Mouse (Mus musculus): Measurements from ENCODE around the gene Gm49711. TPM values are rescaled to one million over a fixed set of nuclear protein-coding genes. Genes with fewer than 3 reads are reported as not detected.
A peak's percentile ranks its signal among the peaks of the same experiment; 100 is the strongest.

Gm49711 gene
- not detected for total RNA-seq (2022)

DNA sequence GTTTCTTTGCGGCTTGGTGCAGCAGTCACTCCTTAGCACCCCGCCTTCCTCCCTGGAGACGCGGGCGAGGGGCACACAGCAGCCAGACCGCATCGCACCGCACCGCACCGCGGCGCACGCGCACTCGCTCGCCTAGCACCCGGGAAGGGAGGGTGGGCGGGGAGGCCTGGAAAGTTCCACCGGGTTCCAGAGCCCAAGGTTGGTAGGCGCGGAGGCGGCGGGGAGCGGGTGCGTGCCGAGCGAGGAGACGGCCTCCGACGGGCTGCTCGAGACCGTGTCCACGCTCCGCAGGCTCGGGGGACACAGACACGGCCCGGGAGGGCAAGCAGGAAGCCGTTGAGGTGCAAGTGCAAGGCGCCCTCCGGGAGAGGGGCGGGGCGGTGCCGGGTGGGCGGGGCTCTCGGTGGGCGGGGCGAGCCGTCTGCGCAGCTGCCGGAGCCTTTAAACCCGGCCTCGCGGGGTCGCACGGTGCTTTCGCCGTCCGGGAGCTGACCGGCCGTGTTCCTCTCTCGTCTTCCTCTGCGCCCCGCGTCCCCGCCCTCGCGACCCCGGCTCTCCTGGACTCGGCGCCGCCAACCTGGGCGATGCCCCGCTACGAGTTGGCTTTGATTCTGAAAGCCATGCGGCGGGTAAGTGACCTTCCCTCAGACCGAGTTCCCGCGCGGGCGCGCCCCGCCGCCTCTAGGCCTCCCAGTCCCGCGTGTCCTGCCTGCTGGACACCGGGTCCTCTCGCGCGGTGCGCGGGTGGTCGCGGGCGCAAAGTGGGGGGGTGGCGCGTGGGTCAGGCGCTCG lies at the start of gene Gm49711, which contains the start of the genes Mrps6 and Slc5a3:
Gm49711 (plus strand) TSS at position 465 of the 792 bp plus-strand sequence.
Mrps6 (plus strand) TSS at position 419 of the 792 bp plus-strand sequence.
Slc5a3 (plus strand) TSS at position 471 of the 792 bp plus-strand sequence.
- DNase-seq, result peak; percentile 74

DNA sequence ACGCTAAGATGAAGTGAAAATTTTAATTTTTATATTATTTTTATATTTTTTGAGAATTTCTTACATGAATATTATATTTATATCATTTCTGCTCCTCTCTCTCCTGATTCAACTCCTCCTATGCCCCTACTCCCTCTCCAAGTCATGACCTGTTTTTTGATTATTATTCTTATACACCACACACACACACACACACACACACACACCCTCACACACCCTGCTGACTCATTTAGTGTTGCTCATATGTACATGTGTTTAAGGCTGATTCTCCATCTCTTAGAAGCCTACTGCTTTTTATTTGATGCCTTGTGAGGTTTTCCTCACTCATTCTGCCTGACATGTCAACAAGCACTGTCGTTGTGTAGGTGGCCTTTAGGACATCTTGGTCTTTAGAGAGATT lies 48.5 kb upstream of the Gm49711 start:
- no peak for DNase-seq

DNA sequence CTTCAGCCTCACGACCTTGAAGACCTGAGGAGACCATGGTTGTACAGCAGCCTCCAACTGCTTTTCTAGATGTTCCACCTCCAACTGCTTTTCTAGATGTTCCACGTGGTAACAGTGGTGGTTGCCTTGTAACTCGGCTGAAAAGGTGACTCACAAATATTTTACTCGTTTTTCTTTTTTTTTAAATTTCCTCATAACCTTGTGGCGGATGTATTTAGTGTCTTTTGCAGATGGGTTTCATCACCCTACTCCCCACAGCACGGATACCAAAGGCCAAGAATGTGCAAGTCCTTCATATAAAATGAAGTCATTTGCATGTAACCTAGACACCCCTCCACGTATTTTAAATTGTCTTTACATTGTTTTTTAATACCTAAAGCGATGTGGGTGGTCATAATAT lies 41.3 kb upstream of the Gm49711 start:
- DNase-seq, result no peak

DNA sequence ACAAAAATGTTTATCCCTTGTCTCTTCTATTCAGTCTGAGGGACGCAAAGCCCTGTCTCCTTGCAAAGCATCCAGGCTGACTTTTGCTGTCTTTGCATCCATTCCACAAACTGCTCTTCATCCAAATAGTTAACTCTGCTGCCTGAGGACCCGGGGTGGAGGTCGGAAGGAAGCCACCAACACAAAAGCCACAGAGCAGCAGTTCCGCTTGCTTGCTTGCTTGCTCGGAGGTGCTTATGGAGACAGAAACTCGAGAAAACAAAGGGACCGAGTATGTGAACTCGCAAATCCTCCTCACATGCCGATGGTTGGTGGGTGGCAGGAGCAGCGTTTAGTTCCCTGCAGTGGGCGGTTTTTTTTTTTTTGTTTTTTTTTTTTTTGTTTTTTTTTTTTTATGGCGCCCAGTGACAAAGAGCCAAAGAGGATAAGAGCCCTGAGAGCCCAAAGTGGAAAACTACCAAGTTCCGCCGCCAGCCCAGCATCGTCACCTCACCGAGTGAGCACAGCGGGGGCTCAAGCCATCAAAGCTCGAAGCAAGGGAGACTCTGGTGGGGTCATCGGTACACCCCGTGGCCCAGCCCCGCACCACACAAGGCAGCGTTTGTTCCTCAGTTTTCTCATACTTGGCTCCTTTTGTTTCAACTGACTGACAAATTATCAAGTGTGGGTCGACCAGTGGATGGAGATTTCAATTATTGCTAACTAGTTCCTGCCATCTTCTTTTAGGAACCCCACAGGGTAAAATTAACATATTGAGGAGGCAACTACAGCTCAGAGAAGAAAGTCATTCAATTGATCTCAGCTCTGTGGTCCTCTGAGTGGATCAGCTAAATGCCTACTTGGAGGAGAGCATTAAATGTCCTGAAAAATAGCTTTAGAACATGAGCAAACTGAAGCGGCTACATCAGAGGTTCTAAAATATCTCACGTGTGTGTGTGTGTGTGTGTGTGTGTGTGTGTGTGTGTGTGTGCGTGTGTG lies 38.7 kb upstream of the Gm49711 start:
- DNase-seq, result peak; percentile 13

DNA sequence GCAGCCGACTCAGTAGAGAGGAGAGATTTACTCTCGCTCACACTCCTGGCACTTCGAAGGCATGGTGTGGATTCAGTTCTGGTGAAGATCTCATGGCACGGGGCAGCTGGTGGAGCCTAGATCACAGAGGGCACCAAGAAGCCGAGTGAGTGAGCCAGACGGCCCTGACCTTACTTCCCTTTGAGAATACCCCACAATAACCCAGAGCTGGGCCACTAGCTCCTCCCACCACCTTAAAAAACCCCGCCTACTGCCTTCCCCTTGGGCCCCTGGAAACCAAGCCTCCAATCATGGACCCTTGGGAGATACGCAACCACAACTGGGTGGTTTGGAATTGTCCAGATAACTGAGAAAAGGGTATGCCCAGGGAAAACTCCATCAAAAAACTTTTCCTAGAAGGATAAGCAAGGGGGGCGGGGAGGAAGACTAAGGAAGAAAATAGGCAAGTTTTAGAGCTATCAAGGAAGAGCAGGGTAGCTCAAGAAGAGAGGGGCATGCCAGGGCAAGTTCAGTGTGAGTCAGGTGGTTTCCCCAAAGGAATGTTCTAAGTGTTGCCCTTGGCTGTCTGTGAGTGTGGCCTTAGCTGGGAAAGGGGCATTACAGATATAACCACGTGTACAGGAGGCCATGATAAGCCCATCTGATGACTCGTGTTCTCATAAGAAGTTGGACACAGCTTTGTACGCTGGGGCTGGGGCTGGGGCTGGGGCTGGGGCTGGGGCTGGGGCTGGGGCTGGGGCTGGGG lies 36.3 kb upstream of the Gm49711 start:
- no peak for DNase-seq

DNA sequence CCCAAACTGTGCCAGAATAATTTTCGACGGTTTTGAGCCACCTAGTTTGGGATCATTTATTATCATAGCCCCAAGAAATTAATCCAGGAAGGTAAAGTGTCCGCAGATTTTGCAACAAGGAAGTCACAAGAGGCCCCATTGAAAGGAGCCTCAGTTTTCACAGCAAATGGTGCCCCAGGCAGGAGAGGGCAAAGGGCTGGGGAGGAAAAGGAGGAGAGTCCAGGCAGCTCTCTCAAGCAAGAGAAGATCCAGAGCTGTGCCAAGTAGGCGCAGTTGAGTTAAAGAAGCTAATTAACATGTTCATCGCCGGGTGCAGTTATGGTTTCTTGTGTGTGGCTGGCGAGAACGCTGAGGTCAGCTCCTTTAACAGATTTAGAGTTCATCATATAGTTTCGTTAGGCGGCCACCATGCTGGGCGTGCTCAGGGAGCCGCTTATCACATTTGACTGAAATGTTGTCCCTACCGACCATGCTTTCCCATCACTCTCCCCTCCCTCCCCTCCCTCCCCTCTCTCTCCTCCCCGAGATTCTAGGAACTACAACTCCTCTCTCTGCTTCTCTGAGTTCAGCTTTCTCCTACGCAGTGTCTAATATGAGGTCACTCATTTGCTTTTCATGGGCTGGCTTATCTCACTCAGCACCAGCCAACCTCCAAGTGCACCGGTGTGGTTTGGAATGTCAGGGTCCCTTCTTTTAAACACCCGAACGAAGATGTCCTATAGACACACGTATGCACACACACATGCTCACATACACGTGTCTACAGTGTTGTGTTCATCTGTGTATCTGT lies 35.4 kb upstream of the Gm49711 start:
- no peak for DNase-seq

DNA sequence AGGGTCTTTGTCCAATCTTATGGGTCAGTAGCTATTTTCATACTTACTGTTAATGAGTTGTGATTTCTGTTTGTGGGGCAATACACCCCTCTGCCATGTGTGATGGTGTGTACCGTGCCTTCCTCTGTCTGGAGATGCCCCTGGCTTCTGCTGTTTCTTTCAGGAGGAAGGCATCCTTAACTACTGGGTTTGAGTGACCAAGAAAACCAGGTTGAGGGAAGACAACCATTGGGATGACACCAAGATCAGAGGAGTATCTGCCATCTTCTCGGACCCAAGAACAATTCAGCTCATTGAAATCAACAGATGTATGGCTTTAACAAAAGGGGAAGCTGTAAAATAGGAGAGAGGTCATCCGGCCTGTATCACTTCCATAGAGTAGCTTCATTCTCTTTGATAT lies 24.8 kb upstream of the Gm49711 start:
- no peak for DNase-seq

DNA sequence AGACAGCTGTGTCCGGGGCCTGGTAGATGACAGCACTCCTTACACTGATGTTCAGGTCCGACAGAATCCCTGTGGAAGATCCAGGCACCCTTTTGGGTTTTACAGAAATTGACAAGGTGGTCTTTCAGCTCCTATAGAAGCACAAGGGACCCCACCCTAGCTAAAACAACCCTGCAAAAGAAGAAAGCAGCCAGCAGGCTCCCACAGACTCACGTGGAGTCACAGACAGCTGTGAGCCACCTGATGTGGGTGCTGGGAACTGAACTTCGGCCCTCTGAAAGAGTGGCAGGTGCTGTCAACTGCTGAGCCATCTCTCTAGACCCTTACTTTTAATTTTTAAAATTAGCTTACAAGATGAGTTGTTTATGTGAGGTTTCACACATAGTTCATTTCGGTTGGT lies 23.4 kb upstream of the Gm49711 start:
- DNase-seq, result no peak

DNA sequence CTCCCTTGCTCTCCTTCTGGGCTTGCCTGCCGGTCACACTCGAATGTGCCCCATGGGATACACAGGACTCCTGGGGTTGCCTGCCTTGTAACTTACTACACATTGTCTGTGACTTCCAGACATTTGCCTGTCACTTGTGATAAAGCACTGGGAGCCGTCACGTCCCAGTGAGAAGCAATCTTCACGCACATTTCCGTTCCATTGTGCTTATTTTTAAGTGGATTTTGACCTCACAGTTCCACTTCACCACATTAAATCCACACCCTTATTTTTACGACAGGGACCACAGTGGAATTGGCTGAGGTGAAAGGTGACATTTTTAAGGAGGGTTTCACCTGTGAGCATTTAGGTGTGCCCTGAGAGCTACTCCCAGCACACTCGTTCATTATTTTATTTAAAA lies 21.4 kb upstream of the Gm49711 start:
- no peak for DNase-seq

DNA sequence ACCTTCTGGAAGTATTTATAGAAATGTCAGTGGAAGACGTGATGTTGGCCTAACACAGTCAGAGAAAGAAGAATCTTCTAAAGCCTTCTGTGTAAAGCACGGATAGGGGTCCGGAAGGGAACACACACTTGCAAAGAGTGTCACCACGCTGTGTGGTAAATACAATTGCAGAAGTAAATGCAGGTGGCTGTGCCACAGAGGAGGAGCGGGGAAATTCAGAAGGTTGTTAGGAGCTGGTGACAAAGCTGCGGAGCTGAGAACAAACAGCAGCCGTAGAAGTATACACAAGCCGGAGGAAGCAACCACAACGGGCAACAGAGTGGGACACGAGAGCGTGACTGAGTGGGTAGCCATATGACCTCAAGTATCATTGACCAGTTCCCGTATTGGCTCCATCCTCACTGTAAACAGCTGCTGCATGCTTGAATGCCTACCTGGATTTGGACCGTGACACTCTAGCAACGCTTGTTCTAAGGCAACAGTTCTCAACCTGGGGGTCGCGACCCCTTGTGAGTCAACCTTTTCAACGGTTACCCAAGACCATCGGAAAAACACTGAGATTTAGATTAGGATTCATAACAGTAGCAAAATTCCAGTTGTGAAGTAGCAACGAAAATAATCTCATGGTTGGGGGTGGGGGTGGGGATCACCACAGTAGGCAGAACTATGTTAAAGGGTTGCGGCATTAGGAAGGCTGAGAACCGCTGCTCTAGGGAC lies 20.1 kb upstream of the Gm49711 start:
- DNase-seq, result no peak

DNA sequence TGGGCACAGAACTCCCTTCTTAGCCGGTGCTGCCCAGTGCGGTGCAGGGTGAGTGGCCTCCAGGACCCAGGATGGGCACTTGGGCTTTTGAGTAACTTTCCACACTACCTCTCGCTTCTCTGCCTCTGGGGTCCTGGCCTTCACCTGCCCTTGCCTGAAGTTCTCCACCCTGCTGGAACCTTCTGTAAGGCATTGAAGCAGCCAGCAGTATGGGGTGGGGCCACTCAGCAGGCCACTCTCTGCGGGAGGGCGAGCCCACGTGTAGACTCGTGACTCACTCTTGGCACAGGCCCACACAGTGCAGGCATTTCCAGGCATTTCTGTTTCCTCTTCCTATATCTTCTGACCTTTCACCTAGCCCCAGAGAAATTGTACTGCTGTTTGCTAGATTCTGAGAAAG lies 18.7 kb upstream of the Gm49711 start:
- no peak for DNase-seq

DNA sequence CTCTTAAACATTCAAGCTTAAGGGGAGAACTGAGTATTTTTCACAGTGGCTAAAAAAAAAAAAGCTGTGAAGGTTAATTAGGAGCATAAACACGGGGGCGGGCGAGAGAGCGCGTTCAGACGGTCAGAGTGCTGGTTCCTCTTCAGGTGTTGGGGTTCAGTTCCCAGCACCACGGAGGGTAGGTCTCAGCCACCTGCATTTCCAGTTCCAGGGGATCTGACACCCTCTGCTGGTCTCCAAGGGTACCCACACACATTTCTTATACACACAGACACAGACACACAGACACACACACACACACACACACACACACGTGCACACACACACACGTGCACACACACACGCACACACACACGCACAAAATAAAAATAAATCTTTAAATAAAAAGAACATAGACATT lies 18.1 kb upstream of the Gm49711 start:
- DNase-seq, result no peak

DNA sequence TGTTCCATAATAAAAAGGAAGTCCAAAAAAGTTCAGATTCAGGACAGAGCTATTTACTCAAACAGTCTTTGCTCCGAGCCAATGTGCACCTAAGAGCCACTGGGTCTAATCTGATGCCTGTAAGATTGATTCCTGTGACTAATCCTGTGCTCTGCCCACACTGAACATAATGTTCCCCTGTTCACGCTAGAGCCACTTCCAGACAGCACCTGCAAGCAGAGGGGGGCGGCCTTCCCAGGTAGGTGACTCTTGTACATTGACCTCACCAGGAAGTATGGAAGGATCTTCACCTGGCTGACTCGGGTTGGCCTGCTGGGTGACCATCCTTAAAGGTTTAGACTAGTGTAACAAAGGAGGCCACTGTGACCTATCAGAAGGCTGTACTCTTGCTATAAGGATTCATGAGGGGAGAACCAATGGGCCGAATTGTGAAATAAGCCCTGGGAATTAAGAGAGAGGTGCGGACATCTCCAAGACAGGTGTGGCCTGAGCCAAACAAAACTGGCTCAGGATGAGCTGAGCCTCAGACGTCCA lies 6.3 kb upstream of the Gm49711 start:
- DNase-seq, result no peak

DNA sequence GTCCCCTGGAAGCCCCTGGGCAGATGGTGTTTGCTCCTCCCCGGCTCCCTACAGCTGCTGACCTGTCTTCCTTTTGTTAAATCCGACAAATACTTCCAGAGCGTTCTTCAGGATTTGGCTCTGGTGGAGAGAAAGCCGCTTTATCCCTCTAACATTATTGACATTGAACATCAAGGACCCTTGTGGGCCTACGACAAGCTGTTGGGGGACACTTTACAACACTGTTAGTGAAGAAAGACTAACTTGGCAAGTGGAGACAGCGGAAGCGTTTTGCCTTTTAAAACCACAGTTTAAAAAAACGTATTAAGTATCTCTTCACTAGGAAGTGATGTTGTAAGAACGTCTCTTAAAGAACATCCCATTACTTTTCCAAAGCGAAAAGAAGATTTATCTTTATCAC lies 5.5 kb upstream of the Gm49711 start:
- DNase-seq, result no peak

DNA sequence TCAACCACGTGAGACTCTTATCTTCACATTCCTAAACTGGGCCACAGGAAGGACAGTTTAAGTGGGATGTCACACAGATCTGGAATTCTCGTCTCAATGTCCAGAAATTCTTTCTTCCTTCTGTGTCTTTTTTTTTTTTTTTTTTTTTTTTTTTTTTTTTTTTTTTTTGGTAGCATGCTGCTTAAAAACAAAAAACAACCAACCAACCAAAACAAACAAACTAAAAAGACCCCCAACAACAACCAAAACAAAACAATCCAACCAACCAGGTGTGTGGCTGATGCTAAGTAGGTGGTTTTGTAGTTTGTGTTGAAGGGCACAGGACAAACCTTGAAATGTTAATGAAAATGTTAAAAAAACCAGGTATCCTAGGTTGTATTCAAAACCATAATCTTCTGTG lies 1.4 kb upstream of the Gm49711 start:
- no peak for DNase-seq

DNA sequence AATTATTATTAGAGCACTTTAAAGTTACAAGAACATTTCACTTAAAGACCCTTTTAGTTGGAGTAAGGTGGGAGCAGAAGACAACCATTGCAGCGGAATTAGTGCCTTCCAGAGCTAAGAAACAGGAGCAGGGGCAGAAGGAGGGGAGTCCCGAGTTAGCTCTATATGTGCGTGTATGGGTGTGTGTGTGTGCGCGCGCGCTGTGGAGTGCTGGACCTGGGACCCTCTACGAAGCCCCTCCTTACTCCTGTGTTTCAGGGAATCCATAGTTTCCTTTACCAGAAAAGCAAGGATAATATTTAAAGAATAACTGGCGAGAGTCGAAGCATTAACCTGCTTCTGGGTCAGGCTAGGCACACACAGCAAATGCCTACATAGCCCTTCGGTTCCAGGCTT lies 662 bp upstream of the Gm49711 start:
- peak; percentile 6 for DNase-seq

DNA sequence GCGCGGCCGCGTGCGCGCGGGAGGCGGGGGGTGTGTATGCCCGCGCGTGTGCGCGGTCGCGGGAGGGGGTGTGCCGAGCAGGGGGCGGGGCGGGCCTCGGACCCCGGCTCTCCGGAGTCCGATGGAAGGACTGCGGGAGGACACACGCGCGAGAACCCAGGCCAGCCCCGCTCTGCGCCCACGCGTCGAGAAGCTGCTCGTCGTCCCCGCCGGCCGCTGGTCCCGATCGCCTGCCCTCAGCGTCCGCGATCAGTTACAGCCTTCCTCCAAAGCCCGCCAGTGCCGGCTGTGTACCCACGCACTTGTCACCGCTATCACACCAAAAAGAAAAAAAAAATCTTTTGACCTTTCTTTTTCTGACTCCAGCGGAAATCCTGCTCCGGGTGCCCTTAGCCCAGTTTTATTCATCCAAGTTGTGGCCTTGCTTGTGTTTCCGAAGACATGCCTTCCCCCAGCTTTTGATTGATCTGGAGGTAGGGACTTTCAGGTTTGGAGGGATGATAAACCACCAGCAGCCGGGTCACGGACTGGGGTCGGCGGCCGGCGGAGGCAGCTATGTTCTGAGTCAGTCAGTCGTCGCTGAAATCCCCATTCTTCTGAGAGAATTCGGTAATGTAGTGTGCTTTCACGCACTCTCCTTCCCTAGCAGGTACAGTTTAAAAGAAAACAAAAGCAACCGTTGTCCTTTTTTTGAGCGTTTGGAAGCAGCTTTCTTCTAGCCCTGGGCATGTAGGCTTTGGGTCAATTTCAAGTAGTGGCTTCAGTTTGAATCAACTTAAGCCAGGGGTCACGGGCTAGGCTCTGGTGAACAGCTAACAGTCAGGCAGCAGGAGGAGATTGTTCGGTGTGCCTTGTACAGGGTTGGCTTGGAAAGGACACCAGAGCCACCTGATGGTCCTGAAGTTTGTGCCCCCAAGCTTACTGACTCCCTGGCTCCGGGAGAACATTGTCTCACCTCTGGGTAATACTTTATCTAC lies 816 bp downstream of the Gm49711 start:
- peak; percentile 34 for DNase-seq

DNA sequence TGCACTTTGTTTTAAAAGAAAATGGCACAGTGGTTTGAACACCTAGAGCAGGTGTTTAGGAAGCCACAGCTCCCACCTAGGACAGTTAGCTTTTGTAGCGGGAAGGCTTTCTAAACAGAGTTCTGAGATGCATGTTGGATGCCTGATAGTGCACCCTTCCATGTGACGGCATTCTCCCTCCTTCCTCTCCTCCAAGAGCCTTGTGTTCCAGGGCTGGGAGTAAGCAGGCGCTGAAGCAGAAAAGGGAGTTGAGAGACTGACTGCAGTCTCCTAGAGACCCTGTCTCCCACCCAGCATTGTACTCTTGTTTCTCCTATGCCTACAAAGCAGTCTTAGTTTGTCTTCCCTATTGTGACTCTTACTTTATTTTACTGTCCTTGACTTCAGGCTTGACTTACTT lies 2.1 kb downstream of the Gm49711 start:
- no peak for DNase-seq

DNA sequence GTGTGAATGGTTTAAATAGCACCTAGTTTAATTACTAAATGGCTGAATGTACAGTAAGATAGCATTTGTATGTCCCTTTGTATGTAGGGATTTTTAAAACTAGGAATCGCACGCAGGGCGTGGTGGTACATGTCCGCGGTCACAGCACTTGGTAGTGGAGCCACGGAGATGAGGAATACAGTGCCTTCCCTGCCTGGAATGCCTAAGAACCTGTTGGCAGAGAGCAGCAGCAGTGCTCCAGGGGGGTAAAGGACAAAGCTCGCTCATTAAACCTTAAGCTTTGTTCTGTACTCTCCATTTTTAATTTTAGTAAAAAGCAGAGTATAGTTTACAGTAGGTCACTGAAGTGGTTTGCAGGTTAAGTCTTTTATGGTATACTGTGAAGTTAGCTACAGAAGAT lies 3.5 kb downstream of the Gm49711 start:
- DNase-seq, result no peak

DNA sequence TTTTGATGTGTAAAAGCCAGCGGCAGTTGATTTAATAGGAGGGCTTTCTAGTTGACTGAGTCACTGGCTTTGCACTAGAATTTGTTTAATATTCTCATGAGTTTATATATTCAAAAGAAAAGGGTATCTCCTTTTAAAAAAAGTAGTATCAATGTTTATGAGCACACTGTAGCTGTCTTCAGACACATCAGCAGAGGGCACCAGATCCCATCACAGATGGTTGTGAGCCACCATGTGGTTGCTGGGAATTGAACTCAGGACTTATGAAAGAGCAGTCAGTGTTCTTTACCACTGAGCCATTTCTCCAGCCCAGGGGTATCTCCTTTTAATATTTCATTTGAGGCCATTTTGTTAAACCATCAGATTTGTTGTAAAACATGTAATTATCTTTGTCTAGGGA lies 4.7 kb downstream of the Gm49711 start:
- DNase-seq, result no peak
